Mouse (Mus musculus) limb, embryonic 11.5 days (tissue): ENCODE measurements around the gene Kcnj16. TPM values are rescaled to one million over a fixed set of nuclear protein-coding genes. Genes with fewer than 3 reads are reported as not detected.

Experiments
- ATAC-seq: fragments of 200-750 bp; cut with Nextera tagmentation; 2 replicates; pipeline ENCODE4 v1.8.0; 2017; ENCODE audit warnings: low read depth; ENCODE audit not compliant: insufficient number of reproducible peaks, low FRiP score, low TSS enrichment
- DNase-seq: peaks from one replicate; pipeline ENCODE4 v3.0.0-alpha.2; 2015; ENCODE audit warnings: low spot score
- H3K27ac ChIP-seq: fragments of 300-500 bp; sonication (generic); replicated peaks from 2 replicates; pipeline ENCODE4 v1.5.1; 2014; ENCODE audit warnings: low read depth, mild to moderate bottlenecking, low read length
- H3K27me3 ChIP-seq: fragments of 300-500 bp; sonication (generic); 2 replicates; pipeline ENCODE4 v1.6.1; 2014; ENCODE audit warnings: mild to moderate bottlenecking, low read length, mixed read lengths; ENCODE audit not compliant: control insufficient read depth, insufficient read depth
- H3K36me3 ChIP-seq: fragments of 300-500 bp; sonication (generic); 2 replicates; pipeline ENCODE4 v1.6.1; 2014; ENCODE audit warnings: mild to moderate bottlenecking, low read length, moderate library complexity, mixed read lengths; ENCODE audit not compliant: control insufficient read depth, insufficient read depth
- H3K4me1 ChIP-seq: fragments of 300-500 bp; sonication (generic); 2 replicates; pipeline ENCODE4 v1.6.1; 2014; ENCODE audit warnings: low read length, mixed read lengths; ENCODE audit not compliant: control insufficient read depth, insufficient read depth
- H3K4me2 ChIP-seq: fragments of 300-500 bp; sonication (generic); 2 replicates; pipeline ENCODE4 v1.6.1; 2014; ENCODE audit warnings: low read depth, mild to moderate bottlenecking, moderate library complexity; ENCODE audit not compliant: severe bottlenecking
- H3K4me3 ChIP-seq: fragments of 300-500 bp; sonication (generic); 2 replicates; pipeline ENCODE4 v1.5.1; 2014; ENCODE audit warnings: low read depth, low read length
- H3K9ac ChIP-seq: fragments of 300-500 bp; sonication (generic); 2 replicates; pipeline ENCODE4 v1.6.1; 2014; ENCODE audit warnings: mild to moderate bottlenecking, low read length
- H3K9me3 ChIP-seq: fragments of 300-500 bp; sonication (generic); 2 replicates; pipeline ENCODE4 v1.6.1; 2016; ENCODE audit warnings: low read length; ENCODE audit not compliant: control insufficient read depth
- WGBS: fragments of 180-500 bp; shearing (Covaris S2); extraction: QIAGEN DNeasy Blood & Tissue Kit; methylation state at CpG from one replicate; pipeline ENCODE4 v1.1.7; 2014; 5-methylcytosine and 5-hydroxymethylcytosine counted together
- polyA plus RNA-seq: library from polyadenylated mRNA; unstranded; fragments of >200 nt; fragmentation: Nextera tagmentation; extraction: Ambion mirVana; gene quantifications from 2 replicates; pipeline ENCODE4 v1.2.1, GENCODE M21; 2014

The Kcnj16 gene
- polyA plus RNA-seq, 1 experiment from 2014 or later: 0.15 TPM

DNA sequence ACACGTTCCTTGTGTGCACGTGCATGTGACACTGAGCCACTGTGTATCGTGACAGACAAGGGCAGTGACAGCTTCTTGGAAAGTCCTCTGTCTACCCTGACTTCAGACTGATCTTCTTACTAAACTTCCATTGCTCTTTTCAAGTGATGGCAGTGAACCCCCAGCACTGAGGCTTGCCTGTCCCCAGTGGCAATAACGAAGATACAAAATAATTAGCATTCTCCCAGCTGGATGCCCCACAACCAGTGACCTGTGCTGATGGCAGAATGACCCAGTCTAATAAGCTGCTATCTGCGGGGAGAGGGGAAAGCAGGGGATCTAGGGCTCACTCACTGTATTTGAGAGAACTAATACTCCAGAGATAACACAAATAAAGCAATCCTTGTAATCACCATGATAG, 92.4 kb downstream of the Kcnj16 start:
- H3K9me3 ChIP-seq: no peaks in the 10 kb centered on the region
- WGBS: 60% methylated on average over 5 of the region's 5 CpGs
- H3K36me3 ChIP-seq: no peaks in the 10 kb centered on the region
- no peaks in the 10 kb centered on the region for H3K4me1 ChIP-seq
- H3K4me3 ChIP-seq: no peak overlapping the region
- DNase-seq: no peak
- ATAC-seq: no peak
- H3K27me3 ChIP-seq: no peaks in the 10 kb centered on the region
- no peak overlapping the region for H3K9ac ChIP-seq
- H3K27ac ChIP-seq: no peak overlapping the region
- H3K4me2 ChIP-seq: no peak overlapping the region

- DNase-seq: peak; percentile 79
- peak overlapping the region; percentile 45; the same call in 1 of the 2 replicates for H3K9ac ChIP-seq
- no peaks in the 10 kb centered on the region for H3K9me3 ChIP-seq
- ATAC-seq: no peak
- H3K4me3 ChIP-seq: peak overlapping the region; percentile 56
- WGBS: 1% methylated on average over 25 of the region's 25 CpGs
- no peaks in the 10 kb centered on the region for H3K27me3 ChIP-seq
- peak overlapping the region; percentile 94 for H3K4me2 ChIP-seq
- H3K36me3 ChIP-seq: no peaks in the 10 kb centered on the region
- H3K27ac ChIP-seq: no peak overlapping the region
- H3K4me1 ChIP-seq: no peaks in the 10 kb centered on the region
Observed at GRCm38 (mm10) chr11:111064751-111065527, 97.1 kb downstream of the Kcnj16 start.

- peak; percentile 99 for ATAC-seq
- Histone ChIP-seq H3K36me3 (no peaks in the 10 kb centered on the region), H3K4me3 (peak within 1 kb of the TSS; percentile 56), H3K4me1 (no peaks in the 10 kb centered on the region), H3K9ac (peak within 1 kb of the TSS; percentile 45), H3K27ac (no peak within 1 kb of the TSS), H3K9me3 (no peaks in the 10 kb centered on the region), H3K4me2 (peak within 1 kb of the TSS; percentile 94), H3K27me3 (no peaks in the 10 kb centered on the region)
- DNase-seq: peak; percentile 93
- WGBS: 0% methylated on average over 23 of the region's 28 CpGs
Observed at GRCm38 (mm10) chr11:111065635-111066298, 97.9 kb downstream of the Kcnj16 start, which contains the start of gene Kcnj2. TSS of gene Kcnj2 (plus strand) at chr11:111066164.

DNA sequence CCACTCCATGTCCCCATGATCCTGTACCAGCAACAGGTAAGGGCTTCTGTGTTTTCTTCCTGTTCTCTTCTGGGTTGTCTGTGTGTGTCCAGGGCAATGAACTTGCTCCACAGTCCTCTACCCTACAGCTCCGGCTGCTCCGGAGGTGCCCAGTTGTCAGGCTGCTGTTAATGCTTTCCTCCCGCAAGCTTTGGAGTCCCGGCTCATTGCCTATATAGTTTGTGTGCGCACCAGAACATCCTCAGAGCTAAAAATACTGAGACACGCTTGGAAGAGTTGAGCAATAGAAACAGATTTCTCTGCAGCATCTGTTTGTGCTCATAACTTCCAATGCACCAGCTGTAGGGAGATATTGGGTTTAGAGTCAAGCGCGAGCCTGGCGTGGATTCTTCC, 98.5 kb downstream of the Kcnj16 start:
- no peaks in the 10 kb centered on the region for H3K27me3 ChIP-seq
- DNase-seq: no peak
- H3K4me1 ChIP-seq: no peaks in the 10 kb centered on the region
- under 1% methylated on average over 9 of the region's 9 CpGs for WGBS
- peak overlapping the region; percentile 3; the same call in 1 of the 2 replicates for H3K9ac ChIP-seq
- H3K4me3 ChIP-seq: peak overlapping the region; percentile 56
- no peaks in the 10 kb centered on the region for H3K36me3 ChIP-seq
- H3K9me3 ChIP-seq: no peaks in the 10 kb centered on the region
- no peak overlapping the region for H3K27ac ChIP-seq
- peak overlapping the region; percentile 94 for H3K4me2 ChIP-seq
- ATAC-seq: peak; percentile 77

- Histone ChIP-seq H3K4me3 (no peak overlapping the region), H3K36me3 (peaks cover 3% of the 10 kb centered on the region; the same call in 1 of the 2 replicates), H3K9me3 (no peaks in the 10 kb centered on the region), H3K27ac (no peak overlapping the region), H3K4me1 (no peaks in the 10 kb centered on the region), H3K27me3 (no peaks in the 10 kb centered on the region), H3K9ac (no peak overlapping the region), H3K4me2 (peak overlapping the region; percentile 94; the same call in 1 of the 2 replicates)
- no peak for DNase-seq
- WGBS: 64% methylated on average over 3 of the region's 3 CpGs
- no peak for ATAC-seq
Observed at GRCm38 (mm10) chr11:111067787-111068186, 100.0 kb downstream of the Kcnj16 start.

- DNase-seq (no peak), ATAC-seq (no peak)
- H3K27ac ChIP-seq: no peak overlapping the region
- no peaks in the 10 kb centered on the region for H3K4me1 ChIP-seq
- no peak overlapping the region for H3K4me3 ChIP-seq
- no peak overlapping the region for H3K4me2 ChIP-seq
- no peaks in the 10 kb centered on the region for H3K9me3 ChIP-seq
- H3K27me3 ChIP-seq: no peaks in the 10 kb centered on the region
- H3K36me3 ChIP-seq: peaks cover 3% of the 10 kb centered on the region; the same call in 1 of the 2 replicates
- H3K9ac ChIP-seq: no peak overlapping the region
Observed at GRCm38 (mm10) chr11:111070460-111070859, 102.6 kb downstream of the Kcnj16 start.

DNA sequence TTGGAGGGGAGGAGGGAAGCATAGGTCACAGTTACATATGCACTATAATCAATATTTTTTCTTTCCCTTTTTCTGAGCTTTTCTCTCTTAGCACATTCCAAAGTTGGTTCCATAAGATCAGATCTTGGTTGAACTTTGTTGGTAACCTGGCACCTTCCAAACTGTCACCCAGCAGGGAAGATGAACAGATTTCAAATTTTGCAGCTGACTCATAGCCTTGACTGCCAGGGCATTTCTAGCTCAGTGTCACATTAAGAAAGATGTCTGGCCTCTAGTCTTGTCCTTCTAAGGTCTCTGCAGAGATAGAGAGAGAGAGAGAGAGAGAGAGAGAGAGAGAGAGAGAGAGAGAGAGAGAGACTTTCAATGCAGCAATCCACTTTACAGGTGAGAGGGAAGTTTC, 106.3 kb downstream of the Kcnj16 start:
- H3K4me1 ChIP-seq: no peaks in the 10 kb centered on the region
- no peak overlapping the region for H3K4me3 ChIP-seq
- no peak overlapping the region for H3K9ac ChIP-seq
- no peak for DNase-seq
- ATAC-seq: no peak
- no peak overlapping the region for H3K4me2 ChIP-seq
- no peak overlapping the region for H3K27ac ChIP-seq
- no peaks in the 10 kb centered on the region for H3K9me3 ChIP-seq
- H3K36me3 ChIP-seq: peaks cover 3% of the 10 kb centered on the region; the same call in 1 of the 2 replicates
- no peaks in the 10 kb centered on the region for H3K27me3 ChIP-seq
